Mouse (Mus musculus) left cerebral cortex, adult 2 months (tissue): ENCODE measurements at regions not wholly inside any gene's neighbourhood (a gene's known extent, or its start where the extent isn't known, plus 50 kb on each side); places are given as distances from the start of the nearest gene placed in this dataset.
A peak's percentile ranks its signal among the peaks of the same experiment; 100 is the strongest.

Experiments
- DNase-seq, 2 experiments: peaks; one replicate each; pipeline ENCODE4 v3.0.0; 2021 to 2022; ENCODE audit warnings: low spot score in 2 of 2, mixed read lengths in 1 of 2; ENCODE audit errors: extremely low spot score in 1 of 2
- H3K27ac ChIP-seq: fragments of 200-600 bp; 2 replicates; pipeline ENCODE4 v1.8.1; 2022
- H3K4me3 ChIP-seq: fragments of 200-600 bp; 2 replicates; pipeline ENCODE4 v1.8.1; 2022
- CTCF ChIP-seq: fragments of 200-600 bp; IDR thresholded peaks from 2 replicates; pipeline ENCODE4 v1.8.1; 2022; ENCODE audit warnings: antibody characterized with exemption, mild to moderate bottlenecking, moderate library complexity
- intact Hi-C: fragments of 180-260 bp; cut with DNase I; formaldehyde crosslinking; loops from one replicate; pipeline ENCODE4 v1.15.1; 2025

DNA sequence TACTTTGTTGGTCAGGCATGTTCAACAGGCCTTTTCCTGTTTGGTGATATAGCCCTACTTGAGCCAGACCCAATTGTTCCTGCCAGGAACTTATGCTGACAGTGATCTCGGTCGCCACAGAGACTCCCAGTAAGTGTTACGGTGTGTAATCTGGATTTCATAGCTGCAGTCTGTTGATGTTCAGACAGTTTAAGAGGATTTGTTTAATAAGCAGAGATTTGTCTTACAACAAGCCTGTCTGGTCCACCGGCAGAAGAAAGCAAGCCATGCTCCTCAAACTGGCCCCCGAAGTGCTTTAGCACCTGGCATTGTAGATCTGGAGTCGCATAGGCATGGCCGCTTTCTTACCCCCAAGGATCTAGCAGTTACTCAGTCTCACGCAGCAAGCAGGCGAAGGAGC lies 150.0 kb upstream of the Lcorl start:
- no peak for DNase-seq
- Histone ChIP-seq H3K27ac (no peak overlapping the region), H3K4me3 (no peak overlapping the region)
- TF ChIP-seq CTCF = no peak
- intact Hi-C loops = no loop called here

- Histone ChIP-seq H3K27ac (no peak overlapping the region), H3K4me3 (no peak overlapping the region)
- intact Hi-C loops = no loop called here
- peak in 1 of 2 experiments; percentile 17 for DNase-seq
- TF ChIP-seq CTCF = no peak
Measured at GRCm38 (mm10) chr5:46006691-46007090, 149.3 kb upstream of the Lcorl start.

- Histone ChIP-seq H3K4me3 (no peak overlapping the region), H3K27ac (no peak overlapping the region)
- DNase-seq = no peak
- no peak for TF ChIP-seq CTCF
- intact Hi-C loops = no loop called here
Measured at GRCm38 (mm10) chr5:46006228-46006627, 148.8 kb upstream of the Lcorl start.

GRCm38 (mm10) chr5:46005631-46006030 lies 148.2 kb upstream of the Lcorl start:
- no peak for DNase-seq
- intact Hi-C loops = no loop called here
- Histone ChIP-seq H3K27ac (no peak overlapping the region), H3K4me3 (no peak overlapping the region)
- TF ChIP-seq CTCF = no peak

GRCm38 (mm10) chr5:46002011-46002410 lies 144.6 kb upstream of the Lcorl start:
- DNase-seq = no peak
- Histone ChIP-seq H3K4me3 (no peak overlapping the region), H3K27ac (no peak overlapping the region)
- intact Hi-C loops = no loop called here
- no peak for TF ChIP-seq CTCF

DNA sequence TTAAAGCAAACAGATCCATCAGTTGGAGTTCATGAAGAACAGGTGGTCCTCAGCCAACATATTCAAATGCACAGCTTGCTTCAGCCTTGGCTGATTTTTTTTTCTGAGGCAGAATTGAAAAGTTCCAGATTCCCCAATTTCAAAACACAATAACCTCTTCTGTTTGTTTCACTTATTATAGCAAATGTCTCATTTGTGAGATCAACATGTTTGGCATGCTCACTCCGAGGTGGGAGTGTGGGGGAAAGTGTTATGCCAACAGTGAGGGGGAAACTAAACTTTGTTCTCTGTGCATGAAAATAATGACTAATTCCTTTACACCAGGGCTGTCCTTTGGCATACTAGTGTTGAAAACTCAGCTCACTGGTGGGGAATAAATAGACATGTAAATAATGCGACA lies 100.4 kb upstream of the Lcorl start:
- no peak overlapping the region for H3K4me3 ChIP-seq
- H3K27ac ChIP-seq = no peak overlapping the region
- intact Hi-C loops = no loop called here
- TF ChIP-seq CTCF = no peak
- DNase-seq = no peak

GRCm38 (mm10) chr5:45943970-45944369 lies 86.6 kb upstream of the Lcorl start:
- TF ChIP-seq CTCF = no peak
- no peak overlapping the region for H3K4me3 ChIP-seq
- DNase-seq = no peak
- intact Hi-C loops = no loop called here
- H3K27ac ChIP-seq = no peak overlapping the region

- DNase-seq = no peak
- no peak overlapping the region for H3K4me3 ChIP-seq
- H3K27ac ChIP-seq = no peak overlapping the region
- TF ChIP-seq CTCF = no peak
- intact Hi-C loops = no loop called here
Measured at GRCm38 (mm10) chr5:45932970-45933369, 75.6 kb upstream of the Lcorl start.

DNA sequence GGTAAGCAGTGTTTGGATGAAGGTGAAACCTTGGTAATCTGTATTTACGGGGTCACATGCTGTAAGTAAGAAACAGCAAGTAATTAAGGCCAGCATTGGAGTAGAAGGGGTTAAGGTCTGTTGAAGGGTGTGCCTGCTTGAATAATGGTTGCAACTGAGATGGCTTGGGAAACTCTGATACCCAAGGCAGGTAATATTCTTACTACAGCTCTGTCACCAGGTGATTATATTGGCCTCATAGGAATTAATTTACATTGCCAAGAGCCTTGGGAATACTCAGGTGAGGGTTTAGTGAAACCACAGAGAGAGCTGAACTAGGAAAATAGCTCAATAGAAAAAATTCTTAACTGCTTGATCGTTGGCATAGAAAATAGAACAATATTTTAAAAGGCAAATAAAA lies 73.8 kb upstream of the Lcorl start:
- intact Hi-C loops = no loop called here
- no peak for DNase-seq
- no peak for TF ChIP-seq CTCF
- no peak overlapping the region for H3K27ac ChIP-seq
- no peak overlapping the region for H3K4me3 ChIP-seq

GRCm38 (mm10) chr5:45925879-45926410 lies 68.5 kb upstream of the Lcorl start:
- Histone ChIP-seq H3K4me3 (no peak overlapping the region), H3K27ac (no peak overlapping the region)
- DNase-seq = no peak
- TF ChIP-seq CTCF = no peak
- intact Hi-C loops = no loop called here

GRCm38 (mm10) chr5:45923907-45924594 lies 66.6 kb upstream of the Lcorl start:
- intact Hi-C loops = no loop called here
- DNase-seq = no peak
- Histone ChIP-seq H3K4me3 (no peak overlapping the region), H3K27ac (no peak overlapping the region)
- no peak for TF ChIP-seq CTCF
